Mouse (Mus musculus) erythroblast, embryonic 14.5 days (primary cell): ENCODE results near the gene Slc2a4.

Experiments
- GATA1 ChIP-seq: IDR thresholded peaks from 2 replicates; pipeline ENCODE4 v1.6.1; 2012; ENCODE audit warnings: low read length, inconsistent platforms, mixed read lengths
- TAL1 ChIP-seq: IDR thresholded peaks from 3 replicates; pipeline ENCODE4 v1.6.1; 2012; ENCODE audit warnings: low read length, inconsistent platforms, mixed read lengths

DNA sequence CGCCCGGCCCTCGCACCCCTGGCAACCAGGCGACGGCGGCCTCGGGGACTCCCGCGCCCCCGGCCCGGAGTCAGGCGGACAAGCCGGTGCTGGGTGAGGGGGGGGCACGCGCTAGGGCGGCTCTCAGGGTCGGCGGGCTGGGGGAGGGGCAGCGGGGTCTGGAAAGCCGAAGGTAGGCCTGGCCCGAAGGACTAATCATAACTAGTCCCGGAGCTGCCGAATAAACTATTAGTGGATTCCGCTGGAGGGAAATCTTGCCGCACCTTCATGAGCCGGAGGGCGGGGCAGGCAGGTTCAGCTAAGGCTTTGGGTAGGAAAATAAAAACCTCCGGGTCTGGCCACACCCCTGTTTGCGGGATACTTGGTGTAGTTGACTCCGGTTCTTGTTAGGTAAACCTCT, 11.8 kb downstream of the Slc2a4 start:
- TF ChIP-seq GATA1 (no peak), TAL1 (no peak)
